Mouse (Mus musculus): Measurements from ENCODE around the gene Nap1l4.

Nap1l4 gene

GRCm38 (mm10) chr7:143519333-143519732, 29.6 kb downstream of the Nap1l4 start:
- CTCF ChIA-PET: no interaction called here

GRCm38 (mm10) chr7:143514416-143514768, 34.5 kb downstream of the Nap1l4 start:
- CTCF ChIA-PET: interaction anchor here (0.7 kb wide), 1 partner anchor 189 kb away, joined by 3 read pairs; no protein-coding TSS in a partner anchor

- CTCF ChIA-PET: interaction anchor here (0.7 kb wide), 1 partner anchor 190 kb away, joined by 3 read pairs; no protein-coding TSS in a partner anchor
Measured at GRCm38 (mm10) chr7:143513763-143514415, 35.0 kb downstream of the Nap1l4 start.

GRCm38 (mm10) chr7:143511335-143511712, 37.6 kb downstream of the Nap1l4 start:
- CTCF ChIA-PET: no interaction called here

- CTCF ChIA-PET: no interaction called here
Measured at GRCm38 (mm10) chr7:143510593-143511334, 38.1 kb downstream of the Nap1l4 start.

- CTCF ChIA-PET: no interaction called here
Measured at GRCm38 (mm10) chr7:143509566-143509965, 39.3 kb downstream of the Nap1l4 start.

GRCm38 (mm10) chr7:143506675-143507074, 42.2 kb downstream of the Nap1l4 start:
- CTCF ChIA-PET: no interaction called here

GRCm38 (mm10) chr7:143506271-143506670, 42.6 kb downstream of the Nap1l4 start:
- CTCF ChIA-PET: interaction anchor here (0.6 kb wide), 1 partner anchor 516 kb away, joined by 3 read pairs; no protein-coding TSS in a partner anchor

GRCm38 (mm10) chr7:143505823-143506222, 43.1 kb downstream of the Nap1l4 start:
- CTCF ChIA-PET: interaction anchor here (0.6 to 0.7 kb wide), 3 partner anchors 250 to 515 kb away, joined by 3 to 5 read pairs (median 3); no protein-coding TSS in a partner anchor

- CTCF ChIA-PET: interaction anchor here (0.7 kb wide), 2 partner anchors 250 to 469 kb away, joined by 3 to 5 read pairs; no protein-coding TSS in a partner anchor
Measured at GRCm38 (mm10) chr7:143505411-143505810, 43.5 kb downstream of the Nap1l4 start.

GRCm38 (mm10) chr7:143503926-143504325, 45.0 kb downstream of the Nap1l4 start:
- CTCF ChIA-PET: no interaction called here

- CTCF ChIA-PET: no interaction called here
Measured at GRCm38 (mm10) chr7:143502418-143503200, 46.3 kb downstream of the Nap1l4 start, which contains the start of gene Phlda2. Gene Phlda2 (minus strand): TSS chr7:143503150.

GRCm38 (mm10) chr7:143501643-143502417, 47.1 kb downstream of the Nap1l4 start:
- CTCF ChIA-PET: no interaction called here

GRCm38 (mm10) chr7:143500912-143501311, 48.0 kb downstream of the Nap1l4 start:
- CTCF ChIA-PET: no interaction called here

GRCm38 (mm10) chr7:143498584-143498983, 50.3 kb downstream of the Nap1l4 start:
- CTCF ChIA-PET: no interaction called here

GRCm38 (mm10) chr7:143495104-143495961, 53.6 kb downstream of the Nap1l4 start:
- CTCF ChIA-PET: no interaction called here

GRCm38 (mm10) chr7:143493616-143494126, 55.2 kb downstream of the Nap1l4 start:
- CTCF ChIA-PET: no interaction called here

- CTCF ChIA-PET: no interaction called here
Measured at GRCm38 (mm10) chr7:143489735-143490134, 59.2 kb downstream of the Nap1l4 start.

- CTCF ChIA-PET: no interaction called here
Measured at GRCm38 (mm10) chr7:143482541-143482940, 66.4 kb downstream of the Nap1l4 start.

GRCm38 (mm10) chr7:143481806-143482387, 67.0 kb downstream of the Nap1l4 start:
- CTCF ChIA-PET: no interaction called here

All from spleen, embryonic (tissue).